In genomic region chr12:85200929-85201829, GRCm38 (mm10) we compare ENCODE assay signal across 8 mouse cellular contexts. TPM values are rescaled to one million over a fixed set of nuclear protein-coding genes. Genes with fewer than 3 reads are reported as not detected.
DNase-seq lines count a peak whose midpoint lies in the region; ATAC-seq lines count a peak whose summit lies in the region.

No protein-coding gene starts in this region.

- H3K4me1 ChIP-seq in intestine, embryonic 16.5 days (ENCODE audit: control insufficient read depth, insufficient read depth, low read length), result peaks cover 12% of the 10 kb centered on the region
- peaks cover 29% of the 10 kb centered on the region for H3K4me1 ChIP-seq in intestine, embryonic 15.5 days (replicated peaks)
- H3K4me1 ChIP-seq in hindbrain, embryonic 13.5 days (replicated peaks), result peaks cover 26% of the 10 kb centered on the region
- peaks cover 18% of the 10 kb centered on the region for H3K4me1 ChIP-seq in midbrain, embryonic 15.5 days

- no peak overlapping the region for H3K4me3 ChIP-seq in intestine, embryonic 16.5 days (ENCODE audit: low read length)
- no peak overlapping the region for H3K4me3 ChIP-seq in intestine, embryonic 15.5 days (replicated peaks)
- H3K4me3 ChIP-seq in hindbrain, embryonic 13.5 days, result no peak overlapping the region
- no peak overlapping the region for H3K4me3 ChIP-seq in midbrain, embryonic 15.5 days

- H3K9ac ChIP-seq in intestine, embryonic 16.5 days (ENCODE audit: low read depth, low read length), result peak overlapping the region; percentile 49; the same call in 1 of the 2 replicates
- no peak overlapping the region for H3K9ac ChIP-seq in intestine, embryonic 15.5 days
- H3K9ac ChIP-seq in hindbrain, embryonic 13.5 days, result peak overlapping the region; percentile 46; the same call in 1 of the 2 replicates
- H3K9ac ChIP-seq in midbrain, embryonic 15.5 days, result no peak overlapping the region

- no peak overlapping the region for H3K4me2 ChIP-seq in intestine, embryonic 16.5 days (ENCODE audit: low read depth, low read length)
- no peak overlapping the region for H3K4me2 ChIP-seq in intestine, embryonic 15.5 days (replicated peaks)
- H3K4me2 ChIP-seq in hindbrain, embryonic 13.5 days, result peak overlapping the region; percentile 17; the same call in 1 of the 2 replicates
- H3K4me2 ChIP-seq in midbrain, embryonic 15.5 days, result peak overlapping the region; percentile 15; the same call in 1 of the 2 replicates

- whole genome bisulfite sequencing in intestine, embryonic 16.5 days, result 37% methylated on average over 24 of the region's 24 CpGs
- 36% methylated on average over 24 of the region's 24 CpGs for WGBS in intestine, embryonic 15.5 days
- 25% methylated on average over 24 of the region's 24 CpGs for WGBS in hindbrain, embryonic 13.5 days
- WGBS in midbrain, embryonic 15.5 days, result 13% methylated on average over 24 of the region's 24 CpGs

- H3K36me3 ChIP-seq in intestine, embryonic 16.5 days (ENCODE audit: control insufficient read depth, insufficient read depth, low read length), result no peaks in the 10 kb centered on the region
- no peaks in the 10 kb centered on the region for H3K36me3 ChIP-seq in intestine, embryonic 15.5 days
- no peaks in the 10 kb centered on the region for H3K36me3 ChIP-seq in hindbrain, embryonic 13.5 days
- H3K36me3 ChIP-seq in midbrain, embryonic 15.5 days (replicated peaks), result no peaks in the 10 kb centered on the region

- no peaks in the 10 kb centered on the region for H3K27me3 ChIP-seq in intestine, embryonic 16.5 days (replicated peaks; ENCODE audit: control insufficient read depth, insufficient read depth, low read length)
- no peaks in the 10 kb centered on the region for H3K27me3 ChIP-seq in intestine, embryonic 15.5 days (replicated peaks)
- 0 out of 2 replicates have a peak, but pooled peaks cover 7% of the 10 kb centered on the region for H3K27me3 ChIP-seq in hindbrain, embryonic 13.5 days
- H3K27me3 ChIP-seq in midbrain, embryonic 15.5 days (replicated peaks), result no peaks in the 10 kb centered on the region

- no peak overlapping the region for H3K27ac ChIP-seq in intestine, embryonic 16.5 days (ENCODE audit: low read length)
- H3K27ac ChIP-seq in intestine, embryonic 15.5 days, result no peak overlapping the region
- peak overlapping the region; percentile 69 for H3K27ac ChIP-seq in hindbrain, embryonic 13.5 days
- H3K27ac ChIP-seq in midbrain, embryonic 15.5 days, result peak overlapping the region; percentile 62

- peak; percentile 23 to 28 for DNase-seq in cerebellum, postnatal 36 days
- DNase-seq in B cell, adult 2 months, result no peak
- DNase-seq in spleen, adult 18-20 months, result no peak
- DNase-seq in T-cell, adult 2 months (ENCODE audit: low spot score), result no peak

- H3K9me3 ChIP-seq in intestine, embryonic 16.5 days (ENCODE audit: control insufficient read depth, low read length), result no peaks in the 10 kb centered on the region
- H3K9me3 ChIP-seq in intestine, embryonic 15.5 days, result no peaks in the 10 kb centered on the region
- no peaks in the 10 kb centered on the region for H3K9me3 ChIP-seq in hindbrain, embryonic 13.5 days
- H3K9me3 ChIP-seq in midbrain, embryonic 15.5 days, result no peaks in the 10 kb centered on the region

- ATAC-seq in intestine, embryonic 16.5 days, result no peak
- ATAC-seq in intestine, embryonic 15.5 days, result no peak
- ATAC-seq in hindbrain, embryonic 13.5 days (ENCODE audit: low FRiP score), result peak; percentile 65
- peak; percentile 69 for ATAC-seq in midbrain, embryonic 15.5 days (replicated peaks)

RNA-seq across cellular contexts. Expression of gene Eif2b2, which starts 18.1 kb away (rescaled TPM):
- polyA plus RNA-seq in intestine, embryonic 16.5 days (2015; fragmentation: Nextera tagmentation; extraction: Ambion mirVana), result 67.6 and 74.8 TPM in 2 replicates
- 66.8 and 72.0 TPM in 2 replicates for polyA plus RNA-seq in intestine, embryonic 15.5 days (2015; fragmentation: Nextera tagmentation; extraction: Ambion mirVana)
- polyA plus RNA-seq in hindbrain, embryonic 13.5 days (2015; fragmentation: Nextera tagmentation; extraction: Ambion mirVana), result 84.4 and 84.5 TPM in 2 replicates
- 78.2 and 88.8 TPM in 2 replicates for polyA plus RNA-seq in midbrain, embryonic 15.5 days (2015; fragmentation: Nextera tagmentation; extraction: Ambion mirVana)

RNA-seq across cellular contexts. Expression of gene Pgf, which starts 23.6 kb away (rescaled TPM):
- polyA plus RNA-seq in intestine, embryonic 16.5 days (2015; fragmentation: Nextera tagmentation; extraction: Ambion mirVana), result 12.4 and 14.0 TPM in 2 replicates
- polyA plus RNA-seq in intestine, embryonic 15.5 days (2015; fragmentation: Nextera tagmentation; extraction: Ambion mirVana), result 15.6 and 15.8 TPM in 2 replicates
- polyA plus RNA-seq in hindbrain, embryonic 13.5 days (2015; fragmentation: Nextera tagmentation; extraction: Ambion mirVana), result 7.5 and 9.4 TPM in 2 replicates
- polyA plus RNA-seq in midbrain, embryonic 15.5 days (2015; fragmentation: Nextera tagmentation; extraction: Ambion mirVana), result 7.2 and 8.7 TPM in 2 replicates

RNA-seq across cellular contexts. Expression of gene Rps6kl1, which starts 50.1 kb away (rescaled TPM):
- polyA plus RNA-seq in intestine, embryonic 16.5 days (2015; fragmentation: Nextera tagmentation; extraction: Ambion mirVana), result 2.4 TPM in 2 replicates
- 2.4 and 2.6 TPM in 2 replicates for polyA plus RNA-seq in intestine, embryonic 15.5 days (2015; fragmentation: Nextera tagmentation; extraction: Ambion mirVana)
- 23.3 and 24.1 TPM in 2 replicates for polyA plus RNA-seq in hindbrain, embryonic 13.5 days (2015; fragmentation: Nextera tagmentation; extraction: Ambion mirVana)
- 37.3 and 38.2 TPM in 2 replicates for polyA plus RNA-seq in midbrain, embryonic 15.5 days (2015; fragmentation: Nextera tagmentation; extraction: Ambion mirVana)

Comparison
In these comparisons a context has a peak if more than half of its experiments do, and no peak if none do; other contexts are left out.
1. H3K9ac ChIP-seq: peak in intestine, embryonic 16.5 days (single experiment) and hindbrain, embryonic 13.5 days (single experiment); none in intestine, embryonic 15.5 days (single experiment) and midbrain, embryonic 15.5 days (single experiment).
2. ATAC-seq: peak in hindbrain, embryonic 13.5 days (single experiment) and midbrain, embryonic 15.5 days (single experiment); none in intestine, embryonic 16.5 days (single experiment) and intestine, embryonic 15.5 days (single experiment).
3. H3K27ac ChIP-seq: peak in hindbrain, embryonic 13.5 days (single experiment) and midbrain, embryonic 15.5 days (single experiment); none in intestine, embryonic 16.5 days (single experiment) and intestine, embryonic 15.5 days (single experiment).
4. H3K4me2 ChIP-seq: peak in hindbrain, embryonic 13.5 days (single experiment) and midbrain, embryonic 15.5 days (single experiment); none in intestine, embryonic 16.5 days (single experiment) and intestine, embryonic 15.5 days (single experiment).
5. DNase-seq: peak in cerebellum, postnatal 36 days (2 of 2); none in B cell, adult 2 months (0 of 2), spleen, adult 18-20 months (0 of 2) and T-cell, adult 2 months (single experiment).